Mouse (Mus musculus) urinary bladder, postnatal 10 days (tissue): ENCODE measurements around the gene Slc16a7.

Experiments
- DNase-seq: peaks from one replicate; pipeline ENCODE4 v3.0.0; 2022; ENCODE audit warnings: low spot score

Slc16a7 gene

GRCm38 (mm10) chr10:125184146-125184545 lies 205.1 kb downstream of the Slc16a7 start:
- DNase-seq = no peak

GRCm38 (mm10) chr10:125182545-125182944 lies 206.7 kb downstream of the Slc16a7 start:
- DNase-seq = no peak

DNA sequence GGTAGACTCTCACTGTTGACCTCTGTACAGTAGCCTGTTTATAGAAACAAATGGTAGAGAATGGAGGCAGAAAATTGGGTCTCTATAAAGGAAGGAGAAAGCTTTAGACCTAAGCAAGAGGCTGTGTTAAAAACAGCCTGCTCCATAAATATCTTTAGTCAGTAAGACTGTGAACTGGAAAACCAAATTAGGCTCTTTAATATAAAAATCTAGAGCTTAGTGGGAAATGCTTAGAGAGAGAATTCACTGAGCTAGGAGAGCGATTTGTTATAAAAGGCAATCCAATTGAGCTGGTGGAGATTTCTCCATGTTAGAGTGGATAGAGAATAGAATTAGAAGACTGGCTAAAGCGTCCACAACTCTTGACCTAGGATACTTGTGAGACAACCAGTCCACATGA lies 211.5 kb downstream of the Slc16a7 start:
- no peak for DNase-seq

- no peak for DNase-seq
Observed at GRCm38 (mm10) chr10:125175013-125175650, 214.1 kb downstream of the Slc16a7 start.

DNA sequence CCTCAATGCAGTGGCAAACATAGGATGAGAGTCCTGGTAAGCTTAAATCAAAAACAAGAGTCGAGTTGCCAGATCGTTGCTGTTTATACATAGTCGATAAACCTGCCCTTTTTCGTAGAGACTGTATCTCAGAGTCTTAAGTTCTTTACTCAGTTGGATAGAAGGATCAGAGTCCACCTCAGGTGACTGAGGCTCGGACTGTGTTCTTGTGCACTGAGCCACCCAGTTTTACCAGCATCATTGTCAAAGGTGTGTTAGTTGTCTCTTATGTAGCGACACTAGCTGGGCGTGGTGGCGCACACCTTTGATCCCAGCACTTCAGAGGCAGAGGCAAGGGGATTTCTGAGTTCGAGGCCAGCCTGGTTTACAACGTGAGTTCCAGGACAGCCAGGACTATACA lies 217.6 kb downstream of the Slc16a7 start:
- no peak for DNase-seq

DNA sequence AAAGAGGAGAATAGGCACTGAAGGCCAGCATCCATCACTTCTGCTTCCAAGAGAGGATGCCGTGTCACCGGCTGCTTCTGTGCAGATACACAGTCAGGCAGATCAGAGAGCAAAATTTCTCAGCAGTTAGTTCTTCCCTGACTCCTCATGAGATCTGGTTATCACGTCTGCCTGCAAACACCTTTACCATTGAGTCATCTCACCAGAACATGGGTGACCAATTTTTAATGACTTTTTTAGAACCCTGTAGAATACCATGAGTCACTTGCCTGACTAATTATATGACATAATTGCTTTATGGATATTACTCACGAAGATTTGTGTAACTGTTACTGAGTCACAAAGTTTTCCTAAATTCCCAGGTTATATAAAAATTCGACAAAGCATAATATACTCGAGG lies 218.1 kb downstream of the Slc16a7 start:
- no peak for DNase-seq
